Mouse (Mus musculus) thymus, adult 2 months (tissue): Measurements from ENCODE around the gene Cavin1. TPM values are rescaled to one million over a fixed set of nuclear protein-coding genes. Genes with fewer than 3 reads are reported as not detected.

Experiments used
- DNase-seq: peaks from one replicate; pipeline ENCODE4 v3.0.0; 2021
- H3K27ac ChIP-seq: fragments of 200-500 bp; 2 replicates; pipeline ENCODE4 v1.5.1; 2012; ENCODE audit warnings: low read length, control low read depth; ENCODE audit not compliant: control insufficient read depth, insufficient read depth
- H3K27me3 ChIP-seq: fragments of 200-500 bp; 2 replicates; pipeline ENCODE4 v1.6.1; 2012; ENCODE audit warnings: mild to moderate bottlenecking, low read length, moderate library complexity, mixed read lengths; ENCODE audit not compliant: control insufficient read depth, insufficient read depth
- H3K36me3 ChIP-seq: fragments of 200-500 bp; 2 replicates; pipeline ENCODE4 v1.6.1; 2012; ENCODE audit warnings: mild to moderate bottlenecking, low read length, moderate library complexity; ENCODE audit not compliant: control insufficient read depth, insufficient read depth
- H3K4me1 ChIP-seq: fragments of 200-500 bp; replicated peaks from 2 replicates; pipeline ENCODE4 v1.6.1; 2012; ENCODE audit warnings: low read length; ENCODE audit not compliant: control insufficient read depth, insufficient read depth
- H3K4me3 ChIP-seq: fragments of 200-500 bp; 2 replicates; pipeline ENCODE4 v1.5.1; 2012; ENCODE audit warnings: mild to moderate bottlenecking, low read length, control low read depth, moderate library complexity; ENCODE audit not compliant: control insufficient read depth, insufficient read depth
- CTCF ChIP-seq: fragments of 200-500 bp; IDR thresholded peaks from 2 replicates; pipeline ENCODE4 v1.5.1; 2012; ENCODE audit warnings: mild to moderate bottlenecking, control low read depth, low read length, moderate library complexity, borderline replicate concordance; ENCODE audit not compliant: control insufficient read depth, poor library complexity, insufficient read depth; ENCODE audit errors: extremely low read depth
- POLR2A ChIP-seq: fragments of 200-500 bp; IDR thresholded peaks from 2 replicates; pipeline ENCODE4 v1.6.1; 2012; ENCODE audit warnings: mild to moderate bottlenecking, low read length, control low read depth, moderate library complexity; ENCODE audit not compliant: control insufficient read depth, poor library complexity, insufficient read depth; ENCODE audit errors: extremely low read depth
- WGBS: fragments of 180-500 bp; shearing (Covaris S2); methylation state at CpG from one replicate; pipeline ENCODE4 v1.1.7; 2018; 5-methylcytosine and 5-hydroxymethylcytosine counted together
- polyA plus RNA-seq: library from polyadenylated mRNA; depleted of rRNA; stranded (reverse); fragments of >200 nt; gene quantifications from 2 replicates; pipeline ENCODE4 v1.2.3, GENCODE M21; 2012

Cavin1 gene
- polyA plus RNA-seq, 1 experiment, result 22.4 TPM

- TF ChIP-seq POLR2A (no peak), CTCF (no peak)
- DNase-seq, result no peak
- Histone ChIP-seq H3K27me3 (no peaks in the 10 kb centered on the region), H3K4me1 (peaks cover 3% of the 10 kb centered on the region; the same call in 1 of the 2 replicates), H3K36me3 (no peaks in the 10 kb centered on the region), H3K4me3 (no peak overlapping the region), H3K27ac (no peak overlapping the region)
- WGBS, result 71% methylated on average over 4 of the region's 4 CpGs
Observed at GRCm38 (mm10) chr11:100946862-100947261, 23.8 kb downstream of the Cavin1 start.

- no peaks in the 10 kb centered on the region for H3K36me3 ChIP-seq
- H3K4me3 ChIP-seq, result no peak overlapping the region
- no peaks in the 10 kb centered on the region for H3K27me3 ChIP-seq
- no peak for DNase-seq
- 92% methylated on average over 1 of the region's 1 CpGs for WGBS
- no peak overlapping the region for H3K27ac ChIP-seq
- no peak for TF ChIP-seq CTCF
- no peak for TF ChIP-seq POLR2A
- H3K4me1 ChIP-seq, result 0 out of 2 replicates have a peak, but pooled peaks cover 4% of the 10 kb centered on the region
Observed at GRCm38 (mm10) chr11:100942388-100942787, 28.3 kb downstream of the Cavin1 start.

GRCm38 (mm10) chr11:100939512-100940151 is 31.1 kb downstream of the Cavin1 start, which contains the start of gene Stat3:
Stat3 (minus strand) TSS chr11:100939540.
- under 1% methylated on average over 29 of the region's 29 CpGs for WGBS
- DNase-seq, result peak; percentile 100
- peak; percentile 57; the same call in 1 of the 2 replicates for TF ChIP-seq CTCF
- 0 out of 2 replicates have a peak, but pooled peaks have one; percentile 55 for TF ChIP-seq POLR2A
- Histone ChIP-seq H3K27me3 (no peaks in the 10 kb centered on the region), H3K4me3 (peak within 1 kb of the TSS; percentile 78), H3K27ac (peak within 1 kb of the TSS; percentile 51), H3K36me3 (no peaks in the 10 kb centered on the region), H3K4me1 (peaks cover 22% of the 10 kb centered on the region)

- TF ChIP-seq CTCF (no peak; the same call in 1 of the 2 replicates), POLR2A (no peak)
- peak overlapping the region; percentile 51 for H3K27ac ChIP-seq
- WGBS, result under 1% methylated on average over 47 of the region's 48 CpGs
- no peaks in the 10 kb centered on the region for H3K36me3 ChIP-seq
- peak overlapping the region; percentile 78 for H3K4me3 ChIP-seq
- no peaks in the 10 kb centered on the region for H3K27me3 ChIP-seq
- peaks cover 22% of the 10 kb centered on the region for H3K4me1 ChIP-seq
- no peak for DNase-seq
Observed at GRCm38 (mm10) chr11:100938711-100939511, 31.8 kb downstream of the Cavin1 start.

- TF ChIP-seq POLR2A (no peak), CTCF (no peak)
- no peak overlapping the region; the same call in 1 of the 2 replicates for H3K27ac ChIP-seq
- H3K4me3 ChIP-seq, result no peak overlapping the region
- H3K36me3 ChIP-seq, result no peaks in the 10 kb centered on the region
- WGBS, result 2% methylated on average over 5 of the region's 5 CpGs
- H3K4me1 ChIP-seq, result peaks cover 22% of the 10 kb centered on the region
- no peak for DNase-seq
- no peaks in the 10 kb centered on the region for H3K27me3 ChIP-seq
Observed at GRCm38 (mm10) chr11:100938112-100938511, 32.6 kb downstream of the Cavin1 start.

- Histone ChIP-seq H3K4me1 (peaks cover 22% of the 10 kb centered on the region), H3K27ac (no peak overlapping the region; the same call in 1 of the 2 replicates), H3K27me3 (no peaks in the 10 kb centered on the region), H3K4me3 (no peak overlapping the region), H3K36me3 (no peaks in the 10 kb centered on the region)
- WGBS, result 10% methylated on average over 4 of the region's 4 CpGs
- TF ChIP-seq CTCF (no peak), POLR2A (no peak)
- no peak for DNase-seq
Observed at GRCm38 (mm10) chr11:100937295-100937694, 33.4 kb downstream of the Cavin1 start.
